Mouse (Mus musculus): ENCODE data around the gene Cfd.

DNA sequence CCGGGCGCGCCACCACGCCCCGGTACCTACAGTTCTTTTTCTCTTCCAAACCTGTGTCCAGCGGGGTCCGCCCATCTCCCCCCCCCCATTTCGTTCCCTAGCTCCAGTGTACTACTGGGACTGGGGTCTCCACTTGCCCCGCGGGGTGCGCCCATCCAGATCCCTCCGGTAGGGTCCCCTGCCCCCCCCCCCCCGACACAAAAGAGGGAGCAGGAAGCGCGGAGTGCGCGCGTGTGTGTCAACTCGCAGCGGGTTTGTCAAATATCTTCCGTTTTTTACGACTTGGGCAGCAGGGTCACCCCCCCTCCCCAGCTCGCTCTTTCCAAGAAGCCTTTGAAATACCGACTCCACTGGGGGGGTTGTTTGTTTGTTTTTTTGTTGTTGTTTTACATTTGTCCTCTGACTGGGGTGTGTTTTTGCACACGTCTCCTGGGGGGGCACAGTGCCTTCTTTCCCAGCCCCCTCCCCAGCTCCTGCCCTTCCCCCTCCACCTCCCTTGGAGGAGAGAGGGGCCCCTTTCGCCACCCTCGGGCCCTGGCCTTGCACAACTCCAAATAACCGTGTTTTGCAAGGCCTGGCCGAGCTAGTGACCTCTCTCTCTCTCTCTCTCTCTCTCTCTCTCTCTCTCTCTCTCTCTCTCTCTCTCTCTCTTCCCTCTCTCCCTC, 37.5 kb downstream of the Cfd start:
- peak; percentile 26; the same call in 1 of the 2 replicates for TF ChIP-seq POLR2A (IDR thresholded peaks at IDR 0.05; ENCODE audit: low read depth, low read length)
- no peak for TF ChIP-seq EP300 (IDR thresholded peaks at IDR 0.05; ENCODE audit: low read length)
- TF ChIP-seq UBTF (IDR thresholded peaks at IDR 0.05; ENCODE audit: low read depth, low read length) = no peak
- TF ChIP-seq CTCF (conservative IDR thresholded peaks at IDR 0.05 in 1 of 2, IDR thresholded peaks at IDR 0.05 in 1 of 2; ENCODE audit: low read depth in 2 of 2, low read length in 2 of 2) = no peak
- 0 out of 2 replicates have a peak, but pooled peaks have one; percentile 30 for TF ChIP-seq TCF12 (IDR thresholded peaks at IDR 0.05; ENCODE audit: low read depth, low read length)
